Comparison of ENCODE assay signal across 17 mouse cellular contexts in the genomic region with DNA sequence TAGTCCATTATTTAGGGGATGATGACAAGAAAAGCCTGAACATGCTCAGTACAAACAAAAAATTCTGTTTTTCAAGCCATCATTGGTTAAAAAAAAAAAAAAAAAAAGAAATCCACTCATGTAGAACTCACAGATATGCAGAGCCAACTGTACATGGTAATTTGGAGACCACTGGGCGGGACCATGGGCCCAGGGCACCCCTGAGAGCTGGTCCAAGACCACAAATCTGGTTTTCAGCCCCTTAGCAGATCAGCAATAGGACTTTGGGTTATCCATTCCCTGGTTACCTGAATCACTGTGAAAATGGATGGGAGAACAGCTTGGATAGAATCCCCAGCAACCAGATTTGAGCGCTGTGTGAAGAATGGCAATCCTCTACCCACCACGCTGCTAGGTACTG. TPM values are rescaled to one million over a fixed set of nuclear protein-coding genes. Genes with fewer than 3 reads are reported as not detected.
DNase-seq lines count a peak whose midpoint lies in the region; ATAC-seq and TF ChIP-seq lines count a peak whose summit lies in the region.
"Had no signal": no experiment of that assay in that cellular context is flagged by ENCODE, and none has a peak within 500 bp of the region (broad histone marks: within the 10 kb centered on the region; RNA-seq: fewer than 3 reads in every experiment).

No protein-coding gene starts in this region.

- no peak for DNase-seq in forebrain, embryonic 14.5 days (ENCODE audit: low spot score)
- no peak for DNase-seq in forebrain, embryonic 11.5 days (ENCODE audit: low spot score)
- no peak for DNase-seq in layer of hippocampus, adult 2 months (ENCODE audit: low spot score in 2 of 2)
- DNase-seq in layer of hippocampus, adult 8-10 months (ENCODE audit: low spot score in 2 of 2) = no peak
- no peak for DNase-seq in spleen, adult 2 months (ENCODE audit: low read depth in 1 of 2, low spot score in 2 of 2)
- no peak for DNase-seq in spleen, adult 18-20 months
- DNase-seq in left cerebral cortex, postnatal 4 days = no peak
- DNase-seq: adrenal gland, postnatal 14 days; cerebellum, adult 18-20 months; gastrocnemius, postnatal 14 days; heart, postnatal 36 days had no signal

- no peak for ATAC-seq in forebrain, embryonic 14.5 days
- ATAC-seq in forebrain, embryonic 11.5 days (replicated peaks; ENCODE audit: low FRiP score) = no peak
- ATAC-seq in forebrain, embryonic 16.5 days = no peak
- ATAC-seq: activated CD4-positive, CD25-positive, alpha-beta regulatory T cell, adult 4 months; Patski had no signal

- peaks cover 15% of the 10 kb centered on the region for H3K4me1 ChIP-seq in forebrain, embryonic 14.5 days (ENCODE audit: control insufficient read depth, insufficient read depth, low read length)
- H3K4me1 ChIP-seq in forebrain, embryonic 11.5 days (replicated peaks; ENCODE audit: control insufficient read depth, insufficient read depth, low read length) = peaks cover 3% of the 10 kb centered on the region; the same call in 1 of the 2 replicates
- H3K4me1 ChIP-seq in spleen, adult 2 months (ENCODE audit: control insufficient read depth, insufficient read depth, insufficient read length) = peaks cover 2% of the 10 kb centered on the region
- peaks cover 14% of the 10 kb centered on the region for H3K4me1 ChIP-seq in forebrain, embryonic 16.5 days (replicated peaks; ENCODE audit: control insufficient read depth, insufficient read depth, low read length)

- no peak overlapping the region for H3K4me3 ChIP-seq in forebrain, embryonic 14.5 days (ENCODE audit: low read depth, low read length)
- no peak overlapping the region for H3K4me3 ChIP-seq in forebrain, embryonic 11.5 days (ENCODE audit: low read depth, low read length)
- no peak overlapping the region for H3K4me3 ChIP-seq in layer of hippocampus, adult 2 months
- H3K4me3 ChIP-seq in spleen, adult 2 months (ENCODE audit: extremely low read depth, insufficient read depth, insufficient read length) = peak overlapping the region; percentile 27; the same call in 1 of the 2 replicates
- H3K4me3 ChIP-seq in forebrain, embryonic 16.5 days (replicated peaks; ENCODE audit: low read length) = no peak overlapping the region
- H3K4me3 ChIP-seq: embryonic facial prominence, embryonic 10.5 days; heart, embryonic 12.5 days; hindbrain, embryonic 12.5 days had no signal

- TF ChIP-seq CTCF in layer of hippocampus, adult 2 months (conservative IDR thresholded peaks at IDR 0.05) = no peak
- no peak for TF ChIP-seq CTCF in spleen, adult 2 months (IDR thresholded peaks at IDR 0.05; ENCODE audit: extremely low read depth, insufficient read depth, insufficient read length, insufficient replicate concordance)

- TF ChIP-seq POLR2A in spleen, adult 2 months (IDR thresholded peaks at IDR 0.05; ENCODE audit: low read depth, low read length) = no peak

- intact Hi-C loops in left cerebral cortex, postnatal 4 days (cut with DNase I) = no loop called here

- no peak overlapping the region for H3K9ac ChIP-seq in forebrain, embryonic 14.5 days (ENCODE audit: low read length)
- H3K9ac ChIP-seq in forebrain, embryonic 11.5 days (ENCODE audit: low read length) = no peak overlapping the region
- H3K9ac ChIP-seq in forebrain, embryonic 16.5 days (replicated peaks; ENCODE audit: low read depth, low read length) = no peak overlapping the region
- H3K9ac ChIP-seq: heart, embryonic 12.5 days; hindbrain, embryonic 12.5 days had no signal

- 0 out of 2 replicates have a peak, but pooled peaks cover 3% of the 10 kb centered on the region for H3K9me3 ChIP-seq in forebrain, embryonic 14.5 days (replicated peaks; ENCODE audit: control insufficient read depth, low read length)
- no peaks in the 10 kb centered on the region for H3K9me3 ChIP-seq in forebrain, embryonic 11.5 days (ENCODE audit: control insufficient read depth, low read length)
- H3K9me3 ChIP-seq in forebrain, embryonic 16.5 days (ENCODE audit: control insufficient read depth, low read length) = no peaks in the 10 kb centered on the region
- H3K9me3 ChIP-seq: embryonic facial prominence, embryonic 10.5 days; heart, embryonic 12.5 days; hindbrain, embryonic 12.5 days had no signal

- no peaks in the 10 kb centered on the region for H3K27me3 ChIP-seq in forebrain, embryonic 14.5 days (replicated peaks; ENCODE audit: control insufficient read depth, insufficient read depth, low read length)
- no peaks in the 10 kb centered on the region for H3K27me3 ChIP-seq in forebrain, embryonic 11.5 days (ENCODE audit: control insufficient read depth, insufficient read depth, low read length)
- no peaks in the 10 kb centered on the region for H3K27me3 ChIP-seq in spleen, adult 2 months (ENCODE audit: control insufficient read depth, insufficient read depth, low read length)
- H3K27me3 ChIP-seq in forebrain, embryonic 16.5 days (replicated peaks; ENCODE audit: control insufficient read depth, insufficient read depth, low read length) = no peaks in the 10 kb centered on the region
- H3K27me3 ChIP-seq: heart, embryonic 12.5 days had no signal

- H3K27ac ChIP-seq in forebrain, embryonic 14.5 days (ENCODE audit: low read depth, low read length) = peak overlapping the region; percentile 53
- no peak overlapping the region; the same call in 1 of the 2 replicates for H3K27ac ChIP-seq in forebrain, embryonic 11.5 days (ENCODE audit: low read depth, low read length)
- peak overlapping the region; percentile 43; the same call in 1 of the 2 replicates for H3K27ac ChIP-seq in layer of hippocampus, adult 2 months
- peak overlapping the region; percentile 84 for H3K27ac ChIP-seq in spleen, adult 2 months (ENCODE audit: insufficient read depth, low read length)
- H3K27ac ChIP-seq in forebrain, embryonic 16.5 days (ENCODE audit: low read length) = peak overlapping the region; percentile 35
- H3K27ac ChIP-seq: embryonic facial prominence, embryonic 10.5 days; hindbrain, embryonic 12.5 days had no signal

- no peak overlapping the region for H3K4me2 ChIP-seq in forebrain, embryonic 14.5 days (ENCODE audit: low read length)
- H3K4me2 ChIP-seq in forebrain, embryonic 11.5 days (ENCODE audit: low read depth, low read length, severe bottlenecking) = no peak overlapping the region
- no peak overlapping the region for H3K4me2 ChIP-seq in forebrain, embryonic 16.5 days (ENCODE audit: low read length)
- H3K4me2 ChIP-seq: heart, embryonic 12.5 days; hindbrain, embryonic 12.5 days had no signal

- H3K36me3 ChIP-seq in forebrain, embryonic 14.5 days (ENCODE audit: control insufficient read depth, insufficient read depth, low read length) = no peaks in the 10 kb centered on the region
- no peaks in the 10 kb centered on the region for H3K36me3 ChIP-seq in forebrain, embryonic 11.5 days (ENCODE audit: control insufficient read depth, insufficient read depth, low read length)
- no peaks in the 10 kb centered on the region for H3K36me3 ChIP-seq in spleen, adult 2 months (ENCODE audit: control insufficient read depth, insufficient read depth, low read length)
- no peaks in the 10 kb centered on the region for H3K36me3 ChIP-seq in forebrain, embryonic 16.5 days (ENCODE audit: control insufficient read depth, insufficient read depth)
- H3K36me3 ChIP-seq: embryonic facial prominence, embryonic 10.5 days; heart, embryonic 12.5 days; hindbrain, embryonic 12.5 days had no signal

- 84% methylated on average over 3 of the region's 3 CpGs for WGBS in forebrain, embryonic 14.5 days
- 93% methylated on average over 3 of the region's 3 CpGs for WGBS in forebrain, embryonic 11.5 days
- WGBS in spleen, adult 2 months = 74% methylated on average over 3 of the region's 3 CpGs
- WGBS in forebrain, embryonic 16.5 days = 76% methylated on average over 3 of the region's 3 CpGs

RNA-seq across cellular contexts. Expression of gene Cplx2, which starts 40.5 kb away (rescaled TPM):
- 23.4 and 25.7 TPM in 2 replicates for polyA plus RNA-seq in forebrain, embryonic 14.5 days (2014; fragmentation: Nextera tagmentation; extraction: Ambion mirVana)
- polyA plus RNA-seq in forebrain, embryonic 11.5 days (2014; fragmentation: Nextera tagmentation; extraction: Ambion mirVana) = 11.8 and 13.3 TPM in 2 replicates
- total RNA-seq in layer of hippocampus, adult 2 months (2021) = 1,000 to 10,000 TPM; 1,009 to 1,066 TPM
- 100 to 1,000 TPM; 865 to 892 (median 878) TPM for total RNA-seq in layer of hippocampus, adult 8-10 months (2022)
- polyA plus RNA-seq in spleen, adult 2 months (2012; rRNA removed) = 3.5 and 4.3 TPM in 2 replicates
- 31.8 and 34.3 TPM in 2 replicates for polyA plus RNA-seq in forebrain, embryonic 16.5 days (2015; fragmentation: Nextera tagmentation; extraction: Ambion mirVana)
- total RNA-seq in left cerebral cortex, postnatal 4 days (2021) = 100 to 1,000 TPM; 451 to 461 TPM
- polyA plus RNA-seq: activated CD4-positive, CD25-positive, alpha-beta regulatory T cell, adult 4 months had no signal

RNA-seq across cellular contexts. Expression of gene Thoc3, which starts 57.0 kb away (rescaled TPM):
- 114 and 117 TPM in 2 replicates for polyA plus RNA-seq in forebrain, embryonic 14.5 days (2014; fragmentation: Nextera tagmentation; extraction: Ambion mirVana)
- polyA plus RNA-seq in forebrain, embryonic 11.5 days (2014; fragmentation: Nextera tagmentation; extraction: Ambion mirVana) = 146 and 152 TPM in 2 replicates
- total RNA-seq in layer of hippocampus, adult 2 months (2021) = 10 to 100 TPM; 34.9 to 39.8 TPM
- 10 to 100 TPM; 31.7 to 38.2 (median 33.2) TPM for total RNA-seq in layer of hippocampus, adult 8-10 months (2022)
- polyA plus RNA-seq in spleen, adult 2 months (2012; rRNA removed) = 21.0 and 38.9 TPM in 2 replicates
- 85.6 and 93.2 TPM in 2 replicates for polyA plus RNA-seq in forebrain, embryonic 16.5 days (2015; fragmentation: Nextera tagmentation; extraction: Ambion mirVana)
- 10 to 100 TPM; 43.8 to 45.4 TPM for total RNA-seq in left cerebral cortex, postnatal 4 days (2021)
